Mouse (Mus musculus): Measurements from ENCODE around the gene Npr1. TPM values are rescaled to one million over a fixed set of nuclear protein-coding genes. Genes with fewer than 3 reads are reported as not detected.

Npr1 gene
- total RNA-seq, 1 experiment from 2014 or later, result not detected

DNA sequence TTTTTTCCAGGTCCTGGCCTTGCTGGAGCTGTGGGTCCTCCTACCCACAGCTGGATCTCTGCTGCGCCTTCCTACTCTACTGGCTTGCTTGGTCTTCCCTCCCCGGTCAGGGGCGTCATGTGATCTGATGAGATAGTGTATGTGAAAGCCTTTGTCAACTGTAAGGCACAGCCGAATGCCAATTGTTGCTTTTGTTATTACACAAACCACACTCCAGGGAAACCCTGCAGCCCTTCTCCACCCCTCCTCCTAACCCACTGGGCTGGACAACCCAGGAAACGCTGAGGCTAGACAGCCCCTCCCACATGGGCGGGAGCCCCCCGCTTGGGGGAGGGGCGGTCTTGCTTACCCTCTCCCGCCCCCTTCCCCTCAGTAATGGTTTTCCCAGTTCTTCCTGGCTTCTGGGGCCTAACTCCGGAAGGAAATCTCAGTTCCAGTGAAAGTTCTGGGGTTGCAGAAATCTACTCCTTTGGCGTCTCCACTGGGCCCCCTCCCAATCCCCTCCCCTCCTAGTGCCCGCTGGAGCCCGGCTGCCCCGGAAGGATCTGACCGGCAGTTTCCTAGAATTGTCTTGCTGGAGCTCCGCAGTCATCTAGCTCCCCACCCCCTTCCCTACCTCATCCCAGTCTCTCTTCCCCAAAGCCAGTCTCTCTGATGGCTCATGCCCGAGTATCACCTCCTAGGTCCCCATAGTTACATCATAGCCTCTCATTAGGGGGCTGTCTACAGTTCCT is 19.1 kb downstream of the Npr1 start:
- no peak for ATAC-seq (replicated peaks; ENCODE audit: insufficient number of reproducible peaks, low FRiP score, low TSS enrichment, poor library complexity, severe bottlenecking)

DNA sequence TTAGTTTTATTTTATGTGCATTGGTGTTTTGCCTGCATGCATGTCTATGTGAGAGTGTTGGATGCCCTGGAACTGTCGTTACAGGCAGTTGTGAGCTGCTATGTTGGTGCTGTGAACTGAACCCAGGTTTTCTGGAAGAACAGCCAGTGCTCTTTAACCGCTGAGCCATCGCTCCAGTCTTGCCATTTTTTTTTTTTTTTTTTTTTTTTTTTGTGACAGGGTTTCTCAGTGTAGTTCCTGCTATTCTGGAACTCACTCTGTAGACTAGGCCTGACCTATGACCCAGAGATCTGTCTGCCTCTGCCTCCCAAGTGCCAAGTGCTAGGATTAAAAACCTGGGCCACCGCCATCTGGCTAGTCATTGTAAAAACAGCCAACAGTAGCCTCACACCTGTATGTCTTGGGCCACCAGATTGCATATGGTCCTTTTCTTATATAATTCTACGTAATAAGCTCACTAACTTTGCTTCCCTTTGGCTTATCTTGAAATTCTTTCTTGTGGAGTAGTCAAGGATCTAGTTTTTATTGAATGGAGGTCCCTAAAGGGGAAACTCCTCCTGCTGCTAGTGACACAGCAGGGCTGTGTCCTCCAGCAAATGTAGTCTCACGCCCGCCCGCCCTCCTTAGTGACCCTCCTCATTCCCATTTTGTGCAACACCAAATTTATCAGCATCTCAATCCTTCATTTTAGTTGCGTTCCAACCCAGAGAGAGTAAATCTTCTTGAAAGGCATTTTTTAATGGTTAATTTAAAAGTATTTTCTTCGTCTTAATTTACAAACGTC is 20.1 kb downstream of the Npr1 start:
- no peak for ATAC-seq (replicated peaks; ENCODE audit: insufficient number of reproducible peaks, low FRiP score, low TSS enrichment, poor library complexity, severe bottlenecking)

- ATAC-seq (replicated peaks; ENCODE audit: insufficient number of reproducible peaks, low FRiP score, low TSS enrichment, poor library complexity, severe bottlenecking), result no peak
Observed at GRCm38 (mm10) chr3:90443977-90444376, 21.7 kb downstream of the Npr1 start.

GRCm38 (mm10) chr3:90440756-90441155 is 24.9 kb downstream of the Npr1 start:
- no peak for ATAC-seq (replicated peaks; ENCODE audit: insufficient number of reproducible peaks, low FRiP score, low TSS enrichment, poor library complexity, severe bottlenecking)

DNA sequence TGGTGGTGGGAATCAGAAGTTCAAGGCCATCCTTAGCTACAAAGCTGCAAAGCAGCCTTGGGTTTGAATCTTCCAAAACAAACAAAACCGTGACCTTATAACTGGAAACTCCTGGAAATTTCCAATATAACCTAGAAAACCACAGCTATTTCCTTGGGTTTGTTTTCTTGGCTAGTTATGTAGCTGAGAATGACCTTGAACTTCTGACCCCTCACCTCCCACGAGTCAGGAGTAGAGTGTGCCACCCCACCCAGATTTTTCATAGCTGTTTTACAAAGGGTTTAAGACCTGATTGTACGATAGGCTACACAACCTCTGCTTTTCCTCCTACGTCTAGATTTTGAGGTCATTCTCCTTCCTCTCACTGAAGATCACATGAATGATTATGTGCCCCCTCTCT is 28.5 kb downstream of the Npr1 start:
- no peak for ATAC-seq (replicated peaks; ENCODE audit: insufficient number of reproducible peaks, low FRiP score, low TSS enrichment, poor library complexity, severe bottlenecking)

GRCm38 (mm10) chr3:90434073-90434730 is 31.5 kb downstream of the Npr1 start:
- ATAC-seq (replicated peaks; ENCODE audit: insufficient number of reproducible peaks, low FRiP score, low TSS enrichment, poor library complexity, severe bottlenecking), result no peak

GRCm38 (mm10) chr3:90433381-90434020 is 32.2 kb downstream of the Npr1 start, which contains the start of gene Ints3:
TSS of gene Ints3 (minus strand) at chr3:90433622.
- peak; percentile 99 for ATAC-seq (replicated peaks; ENCODE audit: insufficient number of reproducible peaks, low FRiP score, low TSS enrichment, poor library complexity, severe bottlenecking)

DNA sequence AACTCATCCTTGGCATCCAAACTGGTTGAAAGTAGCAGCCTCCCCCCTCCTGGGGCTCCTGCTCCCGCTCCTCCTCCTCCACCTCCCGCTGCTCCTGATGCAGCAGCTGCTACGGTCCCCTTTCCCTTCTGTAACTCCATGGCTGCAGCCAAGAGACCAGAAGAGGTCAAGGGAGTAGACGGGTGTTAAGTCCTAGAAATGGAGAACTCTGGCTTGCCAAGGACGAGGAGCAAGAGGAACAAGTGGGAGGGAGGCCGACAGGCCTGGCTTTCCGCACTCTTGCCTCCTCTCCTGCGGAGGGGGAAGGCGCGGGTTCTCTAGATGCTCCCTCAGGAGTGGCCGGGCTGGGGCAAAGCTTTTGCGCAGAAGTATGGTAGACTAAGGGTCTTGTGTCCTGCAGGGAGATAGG is 32.9 kb downstream of the Npr1 start:
- ATAC-seq (replicated peaks; ENCODE audit: insufficient number of reproducible peaks, low FRiP score, low TSS enrichment, poor library complexity, severe bottlenecking), result peak; percentile 28; the same call in 1 of the 2 replicates

DNA sequence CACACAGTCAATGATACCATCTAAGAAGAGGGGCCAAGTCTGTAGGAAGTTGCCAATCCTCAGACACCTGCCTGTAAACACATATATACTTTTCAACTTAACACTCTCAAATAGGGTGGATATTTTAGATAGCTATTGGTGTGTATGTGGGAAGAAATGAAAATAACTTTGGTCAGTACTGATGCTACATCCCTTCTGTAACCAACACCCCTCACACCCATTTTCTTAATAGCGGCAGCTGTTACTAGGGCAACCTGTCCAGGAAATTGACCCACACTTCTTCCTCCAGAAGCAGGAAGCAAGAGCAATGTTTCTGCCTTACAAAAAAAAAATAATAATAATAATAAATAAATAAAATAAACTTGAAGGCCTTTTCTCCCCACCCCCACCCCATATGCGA is 33.3 kb downstream of the Npr1 start:
- ATAC-seq (replicated peaks; ENCODE audit: insufficient number of reproducible peaks, low FRiP score, low TSS enrichment, poor library complexity, severe bottlenecking), result no peak

- ATAC-seq (replicated peaks; ENCODE audit: insufficient number of reproducible peaks, low FRiP score, low TSS enrichment, poor library complexity, severe bottlenecking), result no peak
Observed at GRCm38 (mm10) chr3:90429576-90429975, 36.1 kb downstream of the Npr1 start.

- ATAC-seq (replicated peaks; ENCODE audit: insufficient number of reproducible peaks, low FRiP score, low TSS enrichment, poor library complexity, severe bottlenecking), result no peak
Observed at GRCm38 (mm10) chr3:90428186-90428585, 37.5 kb downstream of the Npr1 start.

DNA sequence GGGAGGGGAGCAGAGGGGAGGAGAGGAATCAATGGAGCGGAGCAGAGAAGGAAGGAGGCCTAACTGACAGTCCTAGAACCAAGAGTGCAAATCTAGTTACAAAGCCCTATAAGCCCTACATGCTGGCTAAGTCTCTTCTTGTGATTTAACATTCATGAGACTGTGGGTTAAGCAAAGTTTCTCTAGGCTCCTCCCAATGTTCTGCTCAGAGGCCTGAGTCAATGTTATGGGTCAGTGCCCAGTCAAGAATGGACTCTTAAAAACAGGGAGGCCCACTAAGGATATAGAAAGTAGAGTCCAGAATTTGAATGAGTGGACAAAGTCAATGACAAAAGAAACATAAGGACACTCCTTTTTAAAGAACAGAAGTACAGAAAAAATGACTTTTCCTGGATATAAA is 38.1 kb downstream of the Npr1 start:
- ATAC-seq (replicated peaks; ENCODE audit: insufficient number of reproducible peaks, low FRiP score, low TSS enrichment, poor library complexity, severe bottlenecking), result no peak

DNA sequence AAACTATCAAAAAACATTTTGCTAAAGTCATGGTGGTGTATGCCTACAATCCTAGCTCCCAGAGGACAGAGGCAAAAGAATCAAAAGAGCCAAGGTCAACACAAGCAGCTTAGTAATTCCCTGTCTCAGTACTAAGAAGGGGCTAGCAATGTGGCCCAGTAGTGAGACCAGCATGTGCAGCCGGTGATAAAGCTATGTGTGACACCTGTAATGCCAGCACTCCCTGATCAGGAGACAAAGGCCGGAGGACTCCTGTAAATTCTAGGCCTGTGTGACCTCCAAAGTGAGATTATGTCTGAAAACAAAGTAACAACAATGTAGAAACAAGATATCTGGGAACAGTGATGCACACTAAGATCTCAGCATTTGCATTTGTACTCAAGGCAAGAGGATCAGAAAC is 40.2 kb downstream of the Npr1 start:
- ATAC-seq (replicated peaks; ENCODE audit: insufficient number of reproducible peaks, low FRiP score, low TSS enrichment, poor library complexity, severe bottlenecking), result no peak

DNA sequence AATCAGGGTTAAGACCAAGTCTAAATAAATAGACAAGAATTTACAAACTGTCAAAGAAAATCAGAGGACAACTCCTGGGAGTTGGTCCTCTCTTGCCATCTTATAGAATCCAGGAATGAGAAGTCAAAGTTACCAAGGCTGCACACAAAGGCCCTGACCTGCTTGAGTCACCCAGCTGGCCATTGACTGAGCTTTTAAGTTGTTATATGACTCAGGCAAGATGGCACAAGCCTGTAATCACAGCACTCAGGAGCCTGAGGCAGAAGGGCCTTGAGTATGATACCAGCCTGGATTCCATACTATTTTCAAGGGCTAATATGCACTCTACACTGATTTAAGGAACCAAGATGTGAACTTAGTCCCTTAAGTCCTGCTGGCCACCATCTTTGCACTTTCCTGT is 42.1 kb downstream of the Npr1 start:
- no peak for ATAC-seq (replicated peaks; ENCODE audit: insufficient number of reproducible peaks, low FRiP score, low TSS enrichment, poor library complexity, severe bottlenecking)

DNA sequence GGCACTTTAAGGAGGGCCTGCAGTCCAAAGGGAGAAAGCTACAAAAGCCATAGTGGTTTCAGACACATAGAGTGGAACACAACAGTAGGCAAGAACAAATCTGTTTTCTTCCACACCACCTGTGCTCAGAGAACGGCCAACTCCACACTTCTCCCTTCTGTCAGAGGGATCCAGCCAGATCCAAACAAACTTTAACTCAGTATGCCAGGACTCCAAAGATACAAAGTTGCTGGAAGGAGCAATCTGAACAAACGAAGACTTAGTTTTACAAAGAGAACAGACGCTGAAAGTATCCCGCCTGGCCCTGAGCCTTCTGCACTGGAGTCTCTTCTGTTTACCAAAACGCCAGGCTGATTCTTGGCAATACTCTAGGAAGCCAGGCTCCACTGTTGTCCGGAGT is 45.0 kb downstream of the Npr1 start:
- ATAC-seq (replicated peaks; ENCODE audit: insufficient number of reproducible peaks, low FRiP score, low TSS enrichment, poor library complexity, severe bottlenecking), result no peak

DNA sequence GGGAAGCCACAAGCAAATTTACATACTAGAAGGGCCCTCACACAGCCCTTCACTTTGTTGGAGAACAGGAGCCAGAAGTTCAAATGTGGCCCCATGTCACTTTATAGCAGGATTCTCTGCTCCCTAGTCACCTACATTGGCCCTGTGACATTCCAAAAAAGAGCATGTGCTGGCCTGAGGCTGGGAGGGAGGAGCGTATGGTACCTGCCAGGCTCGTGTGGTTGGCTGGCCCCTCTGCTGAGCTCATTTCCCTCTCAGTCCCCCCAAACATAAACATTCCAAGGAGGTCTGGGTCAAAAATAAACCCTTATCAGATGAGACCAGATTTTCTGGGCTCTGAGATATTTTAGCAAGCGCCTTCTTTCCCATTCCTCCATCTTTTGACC is 52.7 kb downstream of the Npr1 start:
- no peak for ATAC-seq (replicated peaks; ENCODE audit: insufficient number of reproducible peaks, low FRiP score, low TSS enrichment, poor library complexity, severe bottlenecking)

GRCm38 (mm10) chr3:90412312-90413010 is 53.2 kb downstream of the Npr1 start:
- peak; percentile 87 for ATAC-seq (replicated peaks; ENCODE audit: insufficient number of reproducible peaks, low FRiP score, low TSS enrichment, poor library complexity, severe bottlenecking)

DNA sequence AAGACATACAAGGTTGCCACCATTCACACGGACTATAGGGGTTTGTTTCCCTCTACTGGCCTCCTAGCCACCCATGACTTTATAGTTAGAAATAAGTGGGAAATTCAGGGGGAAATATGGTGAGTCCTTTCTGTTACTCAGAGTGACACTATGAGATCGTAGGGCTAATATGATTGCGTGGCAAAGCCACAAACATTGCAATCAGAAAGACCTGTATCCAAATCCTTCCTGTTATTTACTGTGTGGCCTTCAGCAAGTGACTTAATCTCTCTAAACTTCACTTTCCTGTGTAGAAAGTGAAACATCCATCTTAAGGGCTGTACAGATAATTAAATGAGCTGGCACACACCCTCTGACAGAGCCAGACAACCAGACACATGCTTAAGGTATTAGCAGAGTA is 56.9 kb downstream of the Npr1 start:
- ATAC-seq (replicated peaks; ENCODE audit: insufficient number of reproducible peaks, low FRiP score, low TSS enrichment, poor library complexity, severe bottlenecking), result no peak

GRCm38 (mm10) chr3:90406414-90406813 is 59.3 kb downstream of the Npr1 start:
- ATAC-seq (replicated peaks; ENCODE audit: insufficient number of reproducible peaks, low FRiP score, low TSS enrichment, poor library complexity, severe bottlenecking), result no peak

Measured in monocyte, adult 5-6 weeks (primary cell).